Mouse (Mus musculus): ENCODE measurements at regions not wholly inside any gene's neighbourhood (a gene's known extent, or its start where the extent isn't known, plus 50 kb on each side); places are given as distances from the start of the nearest gene placed in this dataset.
A peak's percentile ranks its signal among the peaks of the same experiment; 100 is the strongest.
"Not testable (repeated sequence)": the region's sequence is repeated elsewhere in the genome, so short reads cannot be mapped to it uniquely, and the experiment has no call there.

DNA sequence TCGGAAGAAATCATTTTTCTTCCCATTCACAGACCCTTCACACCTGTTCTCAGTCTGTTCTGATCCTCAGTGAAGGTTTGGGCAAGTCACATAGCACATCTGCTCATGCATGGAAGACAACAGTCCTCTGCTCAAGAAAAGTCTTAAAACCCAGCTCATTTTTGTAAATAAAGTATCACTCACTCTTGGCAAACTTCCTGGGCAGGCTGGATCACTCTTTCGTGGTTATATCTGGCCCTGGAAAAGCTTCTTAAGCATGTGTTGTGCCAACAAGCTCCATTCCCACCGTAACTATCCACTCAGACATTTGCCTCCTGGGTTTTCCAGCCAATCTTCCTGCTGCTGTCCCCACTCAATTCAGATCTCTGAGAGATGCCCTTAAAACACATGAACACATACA is 103.2 kb upstream of the Cep85l start:
- peak in 1 of 2 experiments; percentile 25 for DNase-seq (ENCODE audit: low spot score in 2 of 2)

- DNase-seq (ENCODE audit: low spot score in 2 of 2), result no peak
These were observed 90.5 kb upstream of the Cep85l start for GRCm38 (mm10) chr10:53470200-53470599.

GRCm38 (mm10) chr10:53469611-53470010 is 89.9 kb upstream of the Cep85l start:
- no peak for DNase-seq (ENCODE audit: low spot score in 2 of 2)

- no peak for DNase-seq (ENCODE audit: low spot score in 2 of 2)
These were observed 88.5 kb upstream of the Cep85l start for GRCm38 (mm10) chr10:53468293-53468545.

- no peak for DNase-seq (ENCODE audit: low spot score in 2 of 2)
These were observed 87.9 kb upstream of the Cep85l start for GRCm38 (mm10) chr10:53467472-53468292.

DNA sequence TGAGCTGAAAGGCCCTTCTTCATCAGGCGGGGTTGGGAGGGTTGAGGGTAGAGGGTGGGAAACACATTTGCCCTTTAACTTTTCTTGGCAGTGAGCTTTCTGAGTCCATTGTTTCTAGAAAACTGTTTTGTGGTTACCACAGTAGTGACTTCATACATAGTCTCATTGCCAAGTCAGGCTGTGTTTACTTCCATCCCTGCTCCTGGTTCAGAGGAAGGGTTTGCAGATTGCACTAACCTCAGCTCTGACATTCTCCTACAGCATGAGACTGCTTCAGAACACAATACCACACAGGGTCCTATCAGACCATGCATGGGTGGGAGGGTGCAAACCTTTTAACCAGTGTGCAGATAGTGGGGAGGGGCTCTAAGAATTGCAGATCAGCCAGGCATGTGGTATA is 87.1 kb upstream of the Cep85l start:
- DNase-seq (ENCODE audit: low spot score in 2 of 2), result no peak

DNA sequence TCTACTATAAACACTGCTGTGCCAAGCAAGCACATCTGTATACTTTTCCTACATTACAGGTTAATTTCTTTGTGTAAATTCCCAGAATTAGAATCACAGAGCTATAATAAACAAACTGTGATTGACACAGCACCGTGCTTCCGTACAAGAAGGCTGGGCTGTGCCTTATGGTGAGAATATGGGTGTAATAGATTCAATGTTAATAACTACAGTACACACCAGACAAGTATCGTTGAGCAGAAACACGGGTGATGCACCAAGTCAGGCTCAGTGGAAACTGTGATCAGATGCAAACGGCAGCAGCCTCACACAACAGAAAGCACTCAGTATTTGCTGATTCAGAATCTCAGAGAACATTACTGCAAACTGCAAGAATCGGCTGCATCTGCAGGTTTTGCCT is 86.5 kb upstream of the Cep85l start:
- no peak for DNase-seq (ENCODE audit: low spot score in 2 of 2)

DNA sequence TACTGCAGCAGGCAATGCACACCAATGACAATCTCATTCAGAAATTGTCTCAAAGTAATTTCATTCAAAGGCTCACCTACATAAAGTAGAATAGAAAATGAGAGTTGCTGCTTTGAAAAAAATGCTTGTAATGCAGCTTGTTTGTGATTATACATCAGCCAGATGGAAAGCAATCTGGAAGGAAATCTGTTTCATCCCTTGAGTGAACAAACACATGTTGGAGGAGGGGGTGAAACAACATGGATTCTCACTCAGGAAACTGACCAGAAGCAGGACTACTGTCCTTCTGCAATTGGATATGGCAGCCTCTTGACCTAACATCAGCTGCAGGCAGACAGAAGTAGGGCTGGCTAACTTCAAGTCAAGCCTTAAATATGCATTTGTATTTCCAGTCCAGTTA is 84.8 kb upstream of the Cep85l start:
- DNase-seq (ENCODE audit: low spot score in 2 of 2), result no peak

DNA sequence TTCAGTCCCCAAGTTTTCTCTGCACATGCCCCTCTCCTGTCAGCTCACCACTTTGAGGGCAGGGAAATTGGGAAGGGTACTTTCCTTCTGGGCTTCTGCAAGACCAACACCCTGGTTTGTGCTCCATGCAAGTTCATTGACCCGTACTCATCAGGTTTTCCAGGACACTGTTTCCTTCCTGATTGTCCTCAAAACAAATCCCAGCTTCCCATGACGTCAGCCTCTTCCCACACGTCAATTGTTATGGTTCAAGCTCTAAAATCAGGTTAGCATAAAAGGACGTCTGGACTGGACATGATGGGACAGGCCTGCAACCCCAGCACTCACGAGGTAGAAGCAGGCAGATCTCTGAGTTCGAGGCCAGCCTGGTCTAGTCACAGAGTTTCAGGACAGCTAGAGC is 84.3 kb upstream of the Cep85l start:
- DNase-seq (ENCODE audit: low spot score in 2 of 2), result no peak

DNA sequence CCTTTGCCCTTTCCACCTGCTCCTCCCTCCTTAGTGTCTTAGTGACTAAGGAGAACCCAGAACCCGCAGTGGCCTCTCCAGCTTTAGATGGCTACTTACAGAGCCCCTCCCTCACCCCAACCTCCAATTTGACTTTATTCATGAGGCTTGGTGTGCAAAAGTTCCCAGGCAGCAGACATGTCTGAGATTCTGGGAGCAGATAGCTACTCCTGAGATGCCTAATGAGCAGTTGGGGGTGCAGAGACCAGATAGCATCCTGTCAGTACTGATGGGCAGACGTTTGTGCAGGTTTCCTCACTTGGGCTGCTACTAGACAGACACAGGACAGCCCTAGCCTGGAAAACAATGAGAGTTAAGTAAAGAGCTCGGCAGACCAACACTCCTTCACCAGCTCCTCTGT is 83.7 kb upstream of the Cep85l start:
- DNase-seq (ENCODE audit: low spot score in 2 of 2), result no peak

DNA sequence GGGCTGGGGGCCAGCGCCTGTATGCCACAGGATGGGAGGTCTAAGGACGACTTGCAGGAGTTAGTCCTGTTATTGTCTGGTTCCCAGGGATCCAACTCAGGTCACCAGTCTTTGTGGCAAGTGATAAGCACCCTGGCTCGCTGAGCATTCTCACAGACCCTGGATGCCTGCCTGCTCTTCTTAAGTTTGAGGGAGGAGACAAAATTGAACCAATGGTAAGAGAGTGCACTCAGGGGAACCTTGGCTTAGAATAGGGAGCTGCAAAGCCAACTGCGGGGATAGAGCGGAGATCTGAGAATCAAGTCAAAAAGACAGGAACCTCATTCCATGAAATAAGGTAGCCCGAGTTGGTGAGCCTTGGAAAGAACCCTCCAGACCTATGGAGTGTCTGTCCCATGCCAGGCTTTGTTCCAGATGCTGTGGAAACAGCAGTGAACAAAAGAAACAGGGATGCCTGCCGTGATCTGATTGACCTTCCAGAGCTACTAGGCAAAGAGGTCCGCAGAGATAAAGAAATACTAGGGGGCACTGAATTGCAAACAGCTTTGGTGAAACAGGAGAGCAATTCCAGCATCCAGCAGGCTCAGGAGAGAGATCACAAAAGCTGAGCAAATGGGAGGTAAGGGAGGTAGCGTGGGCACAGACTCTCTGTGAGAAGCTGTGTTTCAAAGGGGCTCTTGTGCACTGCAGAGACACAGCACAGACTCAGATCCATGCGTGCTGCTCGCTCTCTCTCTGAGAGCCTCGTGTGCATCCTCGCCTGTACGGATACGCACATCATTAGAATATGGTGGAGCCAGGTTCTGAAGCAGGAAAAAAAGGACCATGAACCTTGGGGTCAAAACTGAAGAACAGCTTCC is 82.9 kb upstream of the Cep85l start:
- peak; percentile 33 to 37 for DNase-seq (ENCODE audit: low spot score in 2 of 2)

DNA sequence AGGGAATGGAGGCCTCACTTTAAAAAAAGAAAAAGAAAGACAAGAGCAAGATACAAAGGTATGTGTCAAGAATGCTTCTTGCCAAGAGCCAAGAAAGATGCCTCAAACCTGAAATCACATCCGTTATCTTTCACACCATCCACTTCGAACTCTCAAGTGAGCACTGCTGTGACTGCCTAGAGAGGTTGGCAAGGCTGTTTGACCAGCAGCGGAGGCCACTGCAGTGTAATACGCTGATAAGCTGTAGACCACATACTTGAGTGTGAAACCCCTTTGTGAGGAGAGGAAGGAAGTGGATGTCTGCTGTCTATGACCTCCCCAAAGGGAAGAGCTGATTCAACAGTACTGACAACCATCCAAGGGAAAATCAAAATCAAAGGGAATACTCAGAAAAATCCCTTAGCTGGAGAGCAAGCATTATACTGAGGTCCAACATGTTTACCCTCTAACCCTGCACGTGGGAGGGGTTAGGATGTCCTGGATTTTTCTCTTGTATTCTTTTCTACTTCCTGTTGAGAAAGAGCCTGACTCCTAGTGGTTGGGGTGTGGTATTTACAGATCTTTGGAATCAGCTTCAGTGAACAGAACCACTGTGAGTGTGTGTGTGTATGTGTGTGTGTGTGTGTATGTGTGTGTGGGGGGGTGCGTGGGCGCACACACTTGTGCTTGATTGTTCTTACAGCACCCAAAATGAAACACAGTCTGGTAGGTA is 81.5 kb upstream of the Cep85l start:
- DNase-seq (ENCODE audit: low spot score in 2 of 2), result no peak

DNA sequence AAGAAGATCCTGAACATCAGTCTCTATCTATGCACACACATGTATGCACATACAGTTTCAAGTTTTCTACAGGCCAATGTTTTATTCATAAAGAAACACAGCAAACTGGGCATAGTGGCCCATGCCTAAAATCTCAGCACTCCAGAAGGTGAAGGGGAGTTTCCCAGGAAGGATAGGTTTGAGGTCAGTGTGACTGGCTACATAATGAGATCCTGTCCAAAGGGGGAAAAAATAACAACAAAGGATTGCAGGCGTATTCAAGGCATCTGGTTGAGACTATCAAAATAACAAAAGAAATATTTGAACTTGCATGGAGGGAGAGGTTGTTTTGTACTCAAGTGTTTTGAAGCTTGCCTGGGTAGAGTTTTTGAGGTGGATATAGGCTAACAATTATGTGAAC is 80.0 kb upstream of the Cep85l start:
- DNase-seq (ENCODE audit: low spot score in 2 of 2), result not testable (repeated sequence)

- no peak for DNase-seq (ENCODE audit: low spot score in 2 of 2)
These were observed 76.4 kb upstream of the Cep85l start for GRCm38 (mm10) chr10:53456027-53456713.

GRCm38 (mm10) chr10:53444789-53445188 is 65.0 kb upstream of the Cep85l start:
- no peak for DNase-seq (ENCODE audit: low spot score in 2 of 2)

DNA sequence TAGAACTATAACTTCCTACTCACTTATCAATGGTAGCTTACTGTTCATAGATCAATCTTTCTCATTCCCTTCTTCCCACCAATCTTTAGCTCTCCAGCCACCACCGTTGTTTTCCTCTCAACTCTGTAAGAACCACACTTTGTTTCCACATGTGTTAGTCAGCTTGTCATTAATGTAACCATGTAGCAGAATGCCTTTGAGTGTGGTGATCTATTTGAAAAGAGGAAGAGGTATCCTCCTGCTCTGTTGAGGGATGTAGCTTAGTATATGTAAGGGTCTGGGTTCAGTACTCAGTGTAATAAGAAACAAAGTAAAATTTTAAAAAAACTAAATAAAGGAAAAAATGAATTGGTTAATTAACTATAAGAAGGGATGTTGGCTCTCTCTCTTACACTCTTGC is 63.7 kb upstream of the Cep85l start:
- DNase-seq (ENCODE audit: low spot score in 2 of 2), result no peak

GRCm38 (mm10) chr10:53442912-53443311 is 63.2 kb upstream of the Cep85l start:
- DNase-seq (ENCODE audit: low spot score in 2 of 2), result no peak

GRCm38 (mm10) chr10:53440251-53440650 is 60.5 kb upstream of the Cep85l start:
- DNase-seq (ENCODE audit: low spot score in 2 of 2), result no peak

DNA sequence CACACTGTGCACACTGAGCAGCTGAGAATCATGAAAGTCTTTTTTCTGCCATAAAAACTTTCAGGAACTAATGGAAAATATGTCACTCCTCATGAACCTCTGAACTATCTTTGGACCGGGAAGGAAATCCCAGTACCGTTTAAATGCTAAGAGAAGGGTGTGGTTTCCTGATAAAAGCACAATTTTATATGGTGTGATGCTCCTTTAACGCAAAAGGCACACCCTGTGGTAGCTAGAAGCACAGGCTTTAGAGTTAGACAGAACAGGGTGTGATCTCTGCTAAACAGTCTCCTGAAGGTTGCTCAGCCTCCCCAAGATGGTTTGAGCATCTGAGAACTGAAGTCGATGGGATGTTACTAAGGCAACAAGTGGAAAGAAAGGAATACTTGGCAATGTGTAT is 58.6 kb upstream of the Cep85l start:
- no peak for DNase-seq (ENCODE audit: low spot score in 2 of 2)

DNA sequence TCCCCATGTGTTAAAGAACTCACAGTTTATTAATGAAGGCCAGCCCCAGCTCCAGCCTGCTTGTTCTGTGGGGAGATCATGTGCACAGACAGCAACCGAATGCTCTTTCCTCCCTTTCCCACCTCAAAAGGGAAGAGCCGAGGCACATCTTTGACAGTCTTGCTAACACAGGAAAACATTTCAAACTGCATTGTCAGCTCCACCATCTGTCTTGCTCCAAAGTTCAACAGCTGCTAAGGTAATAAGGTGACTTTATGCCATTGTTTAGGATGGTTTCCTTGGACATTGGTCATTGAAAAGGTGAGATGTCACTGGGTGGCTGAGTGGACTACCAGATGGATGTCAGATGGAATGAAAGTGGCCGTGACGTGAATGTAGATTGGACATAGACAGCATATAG is 58.0 kb upstream of the Cep85l start:
- no peak for DNase-seq (ENCODE audit: low spot score in 2 of 2)

- peak in 1 of 2 experiments; percentile 33 for DNase-seq (ENCODE audit: low spot score in 2 of 2)
These were observed 56.3 kb upstream of the Cep85l start for GRCm38 (mm10) chr10:53436023-53436475.
